Mouse (Mus musculus) megakaryocyte, adult 5-6 weeks (primary cell): ENCODE data around the gene Tll1. TPM values are rescaled to one million over a fixed set of nuclear protein-coding genes. Genes with fewer than 3 reads are reported as not detected.
"Not testable (repeated sequence)": the region's sequence is repeated elsewhere in the genome, so short reads cannot be mapped to it uniquely, and the experiment has no call there.

Experiments
- ATAC-seq: 2 replicates; pipeline ENCODE4 v1.8.0; 2016; ENCODE audit warnings: mild to moderate bottlenecking, inconsistent platforms; ENCODE audit not compliant: poor library complexity, severe bottlenecking
- total RNA-seq, 2 experiments: library from RNA; stranded (forward) in 1 of 2; stranded (reverse) in 1 of 2; fragments of 153-499, 151-499 nt in 1 of 2; fragments of 221-1000, 200-1000 nt in 1 of 2; gene quantifications; 2 replicates each; pipeline versions ENCODE4 v1.2.3 to v1.2.4; 2015 to 2017

Gene Tll1
- total RNA-seq, 2 experiments from 2014 or later, result not detected

GRCm38 (mm10) chr8:64059867-64060266 lies 146.2 kb downstream of the Tll1 start:
- no peak for ATAC-seq

- no peak for ATAC-seq
Observed at GRCm38 (mm10) chr8:64057571-64057970, 148.5 kb downstream of the Tll1 start.

- ATAC-seq, result no peak
Observed at GRCm38 (mm10) chr8:64048556-64048955, 157.5 kb downstream of the Tll1 start.

GRCm38 (mm10) chr8:64047963-64048505 lies 158.0 kb downstream of the Tll1 start:
- no peak for ATAC-seq

- no peak for ATAC-seq
Observed at GRCm38 (mm10) chr8:64041303-64041884, 164.7 kb downstream of the Tll1 start.

- no peak for ATAC-seq
Observed at GRCm38 (mm10) chr8:64030672-64031385, 175.2 kb downstream of the Tll1 start.

GRCm38 (mm10) chr8:64030081-64030480 lies 176.0 kb downstream of the Tll1 start:
- ATAC-seq, result no peak

GRCm38 (mm10) chr8:64029525-64029924 lies 176.5 kb downstream of the Tll1 start:
- ATAC-seq, result no peak

GRCm38 (mm10) chr8:64024359-64024758 lies 181.7 kb downstream of the Tll1 start:
- ATAC-seq, result no peak

GRCm38 (mm10) chr8:64023579-64023978 lies 182.5 kb downstream of the Tll1 start:
- ATAC-seq, result no peak

- no peak for ATAC-seq
Observed at GRCm38 (mm10) chr8:64023027-64023426, 183.0 kb downstream of the Tll1 start.

GRCm38 (mm10) chr8:63970612-63971391 lies 235.3 kb downstream of the Tll1 start:
- ATAC-seq, result not testable (repeated sequence)
